Mouse (Mus musculus) small intestine, adult 2 months (tissue): ENCODE results near the gene Ulk4.

Experiments used
- CTCF ChIP-seq: fragments of 200-500 bp; IDR thresholded peaks from 2 replicates; pipeline ENCODE4 v1.5.1; 2012; ENCODE audit warnings: low read depth, mild to moderate bottlenecking, control low read depth, inconsistent platforms, low read length, moderate library complexity, mixed read lengths; ENCODE audit not compliant: insufficient replicate concordance, insufficient read length; ENCODE audit errors: extremely low read depth
- POLR2A ChIP-seq: fragments of 200-500 bp; IDR thresholded peaks from 2 replicates; pipeline ENCODE4 v1.6.1; 2012; ENCODE audit warnings: low read depth, mild to moderate bottlenecking, control low read depth, inconsistent platforms, low read length, moderate library complexity

- no peak for TF ChIP-seq CTCF
- no peak for TF ChIP-seq POLR2A
Measured at GRCm38 (mm10) chr9:121062671-121063070, 214.3 kb downstream of the Ulk4 start.
